Mouse (Mus musculus) CH12.LX (cell line): ENCODE results near the gene Pex12. TPM values are rescaled to one million over a fixed set of nuclear protein-coding genes. Genes with fewer than 3 reads are reported as not detected.
A peak's percentile ranks its signal among the peaks of the same experiment; 100 is the strongest.

Source experiments
- DNase-seq: peaks from one replicate; pipeline ENCODE4 v3.0.0-alpha.2; 2013; ENCODE audit errors: extremely low read depth
- H3K27ac ChIP-seq: 2 replicates; pipeline ENCODE4 v1.5.1; 2012; ENCODE audit warnings: low read depth, mild to moderate bottlenecking, control low read depth, moderate library complexity; ENCODE audit not compliant: insufficient read depth
- H3K27me3 ChIP-seq: replicated peaks from 2 replicates; pipeline ENCODE3; 2012; ENCODE audit warnings: inconsistent platforms
- H3K36me3 ChIP-seq, 2 experiments: replicated peaks in 1 of 2; 2 replicates each; pipeline versions ENCODE3 to v1.6.1; 2012; ENCODE audit warnings: inconsistent platforms in 1 of 2, low read length in 1 of 2, mild to moderate bottlenecking in 1 of 2, mixed read lengths in 1 of 2, moderate library complexity in 1 of 2; ENCODE audit not compliant: control insufficient read depth in 1 of 2, insufficient read depth in 1 of 2
- H3K4me1 ChIP-seq, 2 experiments: 2 replicates each; pipeline ENCODE4 v1.6.1; 2012; ENCODE audit warnings: inconsistent platforms in 1 of 2, moderate library complexity in 1 of 2; ENCODE audit not compliant: insufficient read depth in 2 of 2, control insufficient read depth in 1 of 2
- H3K4me2 ChIP-seq: 2 replicates; pipeline ENCODE4 v1.6.1; 2012; ENCODE audit warnings: low read depth, mild to moderate bottlenecking, control low read depth; ENCODE audit not compliant: poor library complexity, insufficient read depth, severe bottlenecking
- H3K4me3 ChIP-seq, 3 experiments: fragments of 150-350 bp in 1 of 3; sonication (generic) in 1 of 3; replicated peaks in 1 of 3; 2 replicates each; pipeline versions ENCODE3 to v1.5.1; 2011 to 2012; ENCODE audit warnings: low read depth in 2 of 3, low read length in 2 of 3, mild to moderate bottlenecking in 2 of 3, moderate library complexity in 2 of 3, control low read depth in 1 of 3, improper control_type of control experiment in 1 of 3, inconsistent platforms in 1 of 3, mixed read lengths in 1 of 3; ENCODE audit not compliant: poor library complexity in 1 of 3
- H3K79me2 ChIP-seq: replicated peaks from 2 replicates; pipeline ENCODE4 v1.6.1; 2012; ENCODE audit warnings: mild to moderate bottlenecking, moderate library complexity; ENCODE audit not compliant: control insufficient read depth, poor library complexity, insufficient read depth, severe bottlenecking; ENCODE audit errors: extremely low read depth
- H3K9ac ChIP-seq: 2 replicates; pipeline ENCODE4 v1.6.1; 2012; ENCODE audit warnings: low read depth, mild to moderate bottlenecking, control low read depth, moderate library complexity; ENCODE audit not compliant: insufficient read depth
- H3K9me3 ChIP-seq: replicated peaks from 2 replicates; pipeline ENCODE3; 2012; ENCODE audit warnings: low read length, inconsistent platforms, mixed read lengths
- BHLHE40 ChIP-seq: IDR thresholded peaks from 2 replicates; pipeline ENCODE4 v1.6.1; 2011; ENCODE audit warnings: mild to moderate bottlenecking, low read depth, low read length, improper control_type of control experiment
- CHD1 ChIP-seq: IDR thresholded peaks from 2 replicates; pipeline ENCODE4 v1.6.1; 2012; ENCODE audit warnings: low read depth, low read length, improper control_type of control experiment, inconsistent platforms
- CHD2 ChIP-seq: IDR thresholded peaks from 2 replicates; pipeline ENCODE4 v1.6.1; 2011; ENCODE audit warnings: low read length, improper control_type of control experiment
- CTCF ChIP-seq, 2 experiments: IDR thresholded peaks in 1 of 2; conservative IDR thresholded peaks in 1 of 2; 2 replicates each; pipeline ENCODE4 v1.5.1; 2011 to 2012; ENCODE audit warnings: low read depth in 2 of 2, low read length in 2 of 2, improper control_type of control experiment in 1 of 2, inconsistent platforms in 1 of 2, mild to moderate bottlenecking in 1 of 2, moderate library complexity in 1 of 2
- E2F4 ChIP-seq: IDR thresholded peaks from 2 replicates; pipeline ENCODE4 v1.6.1; 2011; ENCODE audit warnings: low read depth, low read length, improper control_type of control experiment; ENCODE audit not compliant: insufficient replicate concordance
- ELF1 ChIP-seq: IDR thresholded peaks from 2 replicates; pipeline ENCODE4 v1.6.1; 2014; ENCODE audit warnings: low read depth, mild to moderate bottlenecking, inconsistent platforms, low read length, improper control_type of control experiment
- EP300 ChIP-seq: IDR thresholded peaks from 2 replicates; pipeline ENCODE4 v1.6.1; 2011; ENCODE audit warnings: low read length, improper control_type of control experiment
- ETS1 ChIP-seq: conservative IDR thresholded peaks from 2 replicates; pipeline ENCODE4 v1.6.1; 2012; ENCODE audit warnings: low read depth, mild to moderate bottlenecking, inconsistent platforms, low read length, improper control_type of control experiment, moderate library complexity
- GABPA ChIP-seq: IDR thresholded peaks from 2 replicates; pipeline ENCODE4 v1.6.1; 2012; ENCODE audit warnings: low read depth, low read length, improper control_type of control experiment, inconsistent platforms; ENCODE audit not compliant: insufficient replicate concordance
- HCFC1 ChIP-seq: IDR thresholded peaks from 2 replicates; pipeline ENCODE4 v1.6.1; 2012; ENCODE audit warnings: low read depth, mild to moderate bottlenecking, inconsistent platforms, low read length, improper control_type of control experiment
- IRF4 ChIP-seq: IDR thresholded peaks from 2 replicates; pipeline ENCODE4 v1.6.1; 2014; ENCODE audit warnings: low read depth, mild to moderate bottlenecking, inconsistent platforms, low read length, improper control_type of control experiment
- JUN ChIP-seq: IDR thresholded peaks from 2 replicates; pipeline ENCODE4 v1.6.1; 2011; ENCODE audit warnings: low read depth, mild to moderate bottlenecking, low read length, improper control_type of control experiment, moderate library complexity; ENCODE audit not compliant: insufficient read depth
- JUND ChIP-seq: conservative IDR thresholded peaks from 2 replicates; pipeline ENCODE4 v1.6.1; 2011; ENCODE audit warnings: low read depth, low read length, improper control_type of control experiment
- KAT2A ChIP-seq: IDR thresholded peaks from 2 replicates; pipeline ENCODE4 v1.6.1; 2012; ENCODE audit warnings: low read length, improper control_type of control experiment, inconsistent platforms; ENCODE audit not compliant: insufficient replicate concordance
- MAFK ChIP-seq: IDR thresholded peaks from 2 replicates; pipeline ENCODE4 v1.6.1; 2011; ENCODE audit warnings: low read length, improper control_type of control experiment; ENCODE audit not compliant: insufficient replicate concordance
- MAX ChIP-seq: IDR thresholded peaks from 2 replicates; pipeline ENCODE4 v1.6.1; 2011; ENCODE audit warnings: low read length, improper control_type of control experiment
- MAZ ChIP-seq: IDR thresholded peaks from 2 replicates; pipeline ENCODE4 v1.6.1; 2012; ENCODE audit warnings: low read depth, mild to moderate bottlenecking, inconsistent platforms, low read length, improper control_type of control experiment, moderate library complexity
- MEF2A ChIP-seq: IDR thresholded peaks from 2 replicates; pipeline ENCODE4 v1.6.1; 2014; ENCODE audit warnings: low read depth, mild to moderate bottlenecking, inconsistent platforms, low read length, improper control_type of control experiment, borderline replicate concordance
- MXI1 ChIP-seq: IDR thresholded peaks from 2 replicates; pipeline ENCODE4 v1.6.1; 2011; ENCODE audit warnings: mild to moderate bottlenecking, low read depth, low read length, improper control_type of control experiment
- MYC ChIP-seq: IDR thresholded peaks from 2 replicates; pipeline ENCODE4 v1.6.1; 2011; ENCODE audit warnings: low read depth, mild to moderate bottlenecking, improper control_type of control experiment, low read length
- NELFE ChIP-seq: IDR thresholded peaks from 2 replicates; pipeline ENCODE4 v1.6.1; 2011; ENCODE audit warnings: low read depth, low read length, improper control_type of control experiment
- NRF1 ChIP-seq: IDR thresholded peaks from 2 replicates; pipeline ENCODE4 v1.6.1; 2014; ENCODE audit warnings: low read depth, mild to moderate bottlenecking, inconsistent platforms, low read length, improper control_type of control experiment, moderate library complexity
- PAX5 ChIP-seq: IDR thresholded peaks from 2 replicates; pipeline ENCODE4 v1.6.1; 2012; ENCODE audit warnings: low read length, inconsistent platforms, mixed read lengths
- POLR2A ChIP-seq: IDR thresholded peaks from 2 replicates; pipeline ENCODE4 v1.6.1; 2011; ENCODE audit warnings: low read depth, mild to moderate bottlenecking, improper control_type of control experiment, low read length
- POLR2AphosphoS2 ChIP-seq: IDR thresholded peaks from 2 replicates; pipeline ENCODE4 v1.6.1; 2011; ENCODE audit warnings: low read depth, low read length, improper control_type of control experiment
- RAD21 ChIP-seq: IDR thresholded peaks from 2 replicates; pipeline ENCODE4 v1.6.1; 2011; ENCODE audit warnings: low read depth, mild to moderate bottlenecking, low read length, improper control_type of control experiment, moderate library complexity
- RCOR1 ChIP-seq: conservative IDR thresholded peaks from 2 replicates; pipeline ENCODE4 v1.6.1; 2012; ENCODE audit warnings: low read depth, mild to moderate bottlenecking, inconsistent platforms, low read length, improper control_type of control experiment
- SIN3A ChIP-seq: IDR thresholded peaks from 2 replicates; pipeline ENCODE4 v1.6.1; 2012; ENCODE audit warnings: low read length, improper control_type of control experiment, inconsistent platforms
- SMC3 ChIP-seq: IDR thresholded peaks from 2 replicates; pipeline ENCODE4 v1.6.1; 2011; ENCODE audit warnings: low read depth, low read length, improper control_type of control experiment
- TBP ChIP-seq: conservative IDR thresholded peaks from 2 replicates; pipeline ENCODE4 v1.6.1; 2011; ENCODE audit warnings: low read depth, low read length, improper control_type of control experiment
- TCF12 ChIP-seq: IDR thresholded peaks from 2 replicates; pipeline ENCODE4 v1.6.1; 2014; ENCODE audit warnings: low read depth, mild to moderate bottlenecking, inconsistent platforms, low read length, improper control_type of control experiment
- UBTF ChIP-seq: IDR thresholded peaks from 2 replicates; pipeline ENCODE4 v1.6.1; 2012; ENCODE audit warnings: low read depth, mild to moderate bottlenecking, inconsistent platforms, low read length, improper control_type of control experiment, moderate library complexity
- USF1 ChIP-seq: IDR thresholded peaks from 2 replicates; pipeline ENCODE4 v1.6.1; 2014; ENCODE audit warnings: low read depth, mild to moderate bottlenecking, inconsistent platforms, low read length, improper control_type of control experiment
- USF2 ChIP-seq: conservative IDR thresholded peaks from 2 replicates; pipeline ENCODE4 v1.6.1; 2011; ENCODE audit warnings: low read depth, low read length, improper control_type of control experiment
- ZC3H11A ChIP-seq: IDR thresholded peaks from 2 replicates; pipeline ENCODE4 v1.6.1; 2012; ENCODE audit warnings: low read depth, mild to moderate bottlenecking, inconsistent platforms, low read length, improper control_type of control experiment
- ZKSCAN1 ChIP-seq: IDR thresholded peaks from 2 replicates; pipeline ENCODE4 v1.6.1; 2012; ENCODE audit warnings: low read depth, inconsistent platforms, low read length, improper control_type of control experiment, borderline replicate concordance
- ZMIZ1 ChIP-seq: IDR thresholded peaks from 2 replicates; pipeline ENCODE4 v1.6.1; 2012; ENCODE audit warnings: low read depth, mild to moderate bottlenecking, inconsistent platforms, low read length, improper control_type of control experiment
- ZNF384 ChIP-seq: IDR thresholded peaks from 2 replicates; pipeline ENCODE4 v1.6.1; 2012; ENCODE audit warnings: low read depth, low read length, improper control_type of control experiment, inconsistent platforms
- dilution Hi-C: fragments of 300-500 bp; cut with MboI; formaldehyde crosslinking; loops from 2 replicates; pipeline ENCODE4 v1.14.3; 2020; ENCODE audit warnings: low sequenced_read_pairs; ENCODE audit not compliant: extremely low pct_unique_long_range_greater_than_20kb, extremely low pct_ligation_motif_present
- in situ Hi-C: fragments of 300-500 bp; cut with MboI; formaldehyde crosslinking; loops from 3 replicates; pipeline ENCODE4 v1.14.3; 2019; ENCODE audit warnings: low sequenced_read_pairs, low pct_ligation_motif_present, low pct_unique_long_range_greater_than_20kb, mixed read lengths
- polyA plus RNA-seq: library from polyadenylated mRNA; unstranded; fragments of >175 nt; gene quantifications from 2 replicates; pipeline ENCODE4 v1.2.1, GENCODE M21; 2012; ENCODE audit warnings: low read depth; ENCODE audit not compliant: insufficient read length
- total RNA-seq, 2 experiments: library from RNA; depleted of rRNA; stranded (reverse); fragments of 300-350 nt in 1 of 2; fragments of >200 nt in 1 of 2; gene quantifications; 2 replicates each; pipeline ENCODE4 v1.2.3; 2012 to 2014

Pex12 gene
- 9.5 and 11.4 TPM in 2 replicates for total RNA-seq (2012; rRNA removed)
- 6.3 and 8.2 TPM in 2 replicates for total RNA-seq (2014; rRNA removed)
- polyA plus RNA-seq = 30.6 and 30.7 TPM in 2 replicates

- DNase-seq = peak; percentile 99
- peaks cover 7 to 60% of the 10 kb centered on the region in 2 experiments for H3K4me1 ChIP-seq
- in situ Hi-C loops = no loop called here
Observed at GRCm38 (mm10) chr11:83302526-83303251, at the start of gene Pex12. Gene Pex12, minus strand, starts transcription at chr11:83302586.

GRCm38 (mm10) chr11:83341716-83342245 lies 39.4 kb upstream of the Pex12 start:
- no peak overlapping the region for H3K9ac ChIP-seq
- H3K27ac ChIP-seq = no peak overlapping the region
- no peaks in the 10 kb centered on the region for H3K4me1 ChIP-seq
- H3K36me3 ChIP-seq = peaks cover 59 to 93% of the 10 kb centered on the region in 2 experiments
- in situ Hi-C loops (no loop called here), dilution Hi-C loops (no loop called here)
- no peak overlapping the region for H3K4me3 ChIP-seq
- no peak for DNase-seq
- TF ChIP-seq SMC3 = no peak
- no peak for TF ChIP-seq MAX
- no peak for TF ChIP-seq USF2
- no peak for TF ChIP-seq POLR2A
- TF ChIP-seq ZKSCAN1 = no peak
- no peak for TF ChIP-seq ELF1
- no peak for TF ChIP-seq RAD21
- no peak for TF ChIP-seq GABPA
- TF ChIP-seq MAZ = no peak
- no peak for TF ChIP-seq BHLHE40
- TF ChIP-seq RCOR1 = no peak
- no peak for TF ChIP-seq UBTF
- TF ChIP-seq MYC = no peak
- H3K79me2 ChIP-seq = no peaks in the 10 kb centered on the region
- H3K9me3 ChIP-seq = no peaks in the 10 kb centered on the region
- no peak overlapping the region for H3K4me2 ChIP-seq
- no peaks in the 10 kb centered on the region for H3K27me3 ChIP-seq

More at GRCm38 (mm10) chr11:83302526-83303251, at the start of gene Pex12:
- TF ChIP-seq BHLHE40 = peak; percentile 70
- TF ChIP-seq POLR2A = peak; percentile 86
- peak; percentile 26; the same call in 1 of the 2 replicates for TF ChIP-seq MAZ
- peak; percentile 96 for TF ChIP-seq KAT2A
- no peak for TF ChIP-seq ZNF384
- TF ChIP-seq POLR2AphosphoS2 = 0 out of 2 replicates have a peak, but pooled peaks have one; percentile 64
- peak; percentile 77 for TF ChIP-seq ZMIZ1
- TF ChIP-seq MAX = peak; percentile 80
- TF ChIP-seq SMC3 = no peak
- TF ChIP-seq UBTF = peak; percentile 73; the same call in 1 of the 2 replicates
- peak; percentile 85 for TF ChIP-seq MEF2A
- TF ChIP-seq MYC = peak; percentile 72; the same call in 1 of the 2 replicates
- TF ChIP-seq JUN = peak; percentile 49
- TF ChIP-seq TCF12 = peak; percentile 84
- peak; percentile 77; the same call in 1 of the 2 replicates for TF ChIP-seq RCOR1
- TF ChIP-seq CTCF (conservative IDR thresholded peaks at IDR 0.05 in 1 of 2, IDR thresholded peaks at IDR 0.05 in 1 of 2; ENCODE audit: low read depth in 2 of 2, low read length in 2 of 2) = no peak
- no peak for TF ChIP-seq USF2
- peak; percentile 79 for TF ChIP-seq IRF4
- peak; percentile 95 for TF ChIP-seq HCFC1
- peak; percentile 91 for TF ChIP-seq MXI1
- no peak; the same call in 1 of the 2 replicates for TF ChIP-seq MAFK
- TF ChIP-seq CHD1 = peak; percentile 11; the same call in 1 of the 2 replicates
- peak; percentile 94 for TF ChIP-seq CHD2
- TF ChIP-seq JUND = no peak; the same call in 1 of the 2 replicates
- TF ChIP-seq PAX5 = no peak
- no peak; the same call in 1 of the 2 replicates for TF ChIP-seq USF1
- no peak for TF ChIP-seq EP300
- TF ChIP-seq TBP = peak; percentile 83; the same call in 1 of the 2 replicates
- TF ChIP-seq ELF1 = peak; percentile 95
- TF ChIP-seq ETS1 = peak; percentile 83
- peak; percentile 83 for TF ChIP-seq NRF1
- TF ChIP-seq SIN3A = peak; percentile 99
- TF ChIP-seq E2F4 = peak; percentile 77; the same call in 1 of the 2 replicates
- no peak for TF ChIP-seq RAD21
- TF ChIP-seq ZKSCAN1 = no peak; the same call in 1 of the 2 replicates
- TF ChIP-seq GABPA = peak; percentile 99
- TF ChIP-seq ZC3H11A = no peak
- TF ChIP-seq NELFE = peak; percentile 96
- H3K36me3 ChIP-seq = peaks cover 0 to 12% of the 10 kb centered on the region in 2 experiments
- H3K27me3 ChIP-seq = no peaks in the 10 kb centered on the region
- H3K4me2 ChIP-seq = peak within 1 kb of the TSS; percentile 87
- peak within 1 kb of the TSS; percentile 84 to 97 (median 90) for H3K4me3 ChIP-seq
- peak within 1 kb of the TSS; percentile 79 for H3K27ac ChIP-seq
- peaks cover 35% of the 10 kb centered on the region for H3K79me2 ChIP-seq
- H3K9me3 ChIP-seq = no peaks in the 10 kb centered on the region
- dilution Hi-C loops = no loop called here
- H3K9ac ChIP-seq = peak within 1 kb of the TSS; percentile 79
